Mouse (Mus musculus) skeletal muscle tissue, adult 2 months (tissue): Measurements from ENCODE around the gene Olfr616.
"Not testable (repeated sequence)": the region's sequence is repeated elsewhere in the genome, so short reads cannot be mapped to it uniquely, and the experiment has no call there.

ENCODE experiments used
- DNase-seq: peaks from one replicate; pipeline ENCODE4 v3.0.0-alpha.2; 2012; ENCODE audit warnings: low read depth, low spot score

The Olfr616 gene

GRCm38 (mm10) chr7:103569043-103569442, at the start of gene Olfr616:
Gene Olfr616 (minus strand): TSS chr7:103569143.
- DNase-seq = no peak

DNA sequence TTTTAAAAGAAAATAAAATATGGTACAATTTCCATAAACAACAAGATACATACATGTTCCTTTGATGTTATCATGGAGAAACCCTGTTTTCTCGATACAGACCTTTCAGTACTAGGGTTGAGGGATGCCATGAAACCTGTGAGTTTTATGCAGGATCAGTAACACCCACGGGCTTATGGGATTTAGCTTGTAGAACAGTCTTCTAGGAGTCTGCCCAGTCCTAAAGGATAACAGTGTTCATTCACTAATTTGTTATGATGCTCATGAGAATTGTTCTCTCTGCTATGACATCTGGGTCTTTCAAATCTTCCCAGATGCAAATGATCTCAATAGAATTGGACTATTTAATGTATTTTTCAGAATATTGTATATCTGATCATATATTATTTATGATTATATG, 43.5 kb upstream of the Olfr616 start, which contains the start of gene Olfr620:
TSS of gene Olfr620 (minus strand) at position 101 of the 400 bp plus-strand sequence.
- DNase-seq = no peak

DNA sequence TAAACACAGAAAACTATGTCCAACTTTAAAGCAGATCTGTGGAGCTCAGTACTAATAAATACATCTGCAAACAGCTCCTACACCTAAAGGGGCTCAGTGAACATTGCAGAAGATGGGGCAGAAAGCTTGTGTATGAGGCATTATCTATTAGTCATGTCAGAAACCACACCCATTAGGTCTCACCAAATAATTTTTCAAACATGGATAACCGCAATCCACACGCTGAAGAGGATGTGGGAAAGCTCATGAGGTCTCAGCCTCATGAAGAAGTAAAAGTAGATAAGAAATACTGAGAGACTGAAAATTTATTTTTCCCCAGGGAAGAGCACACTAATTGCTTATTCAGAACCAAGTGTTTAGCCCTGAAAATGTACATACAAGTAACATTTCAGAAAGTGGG, 38.5 kb upstream of the Olfr616 start:
- DNase-seq = no peak

DNA sequence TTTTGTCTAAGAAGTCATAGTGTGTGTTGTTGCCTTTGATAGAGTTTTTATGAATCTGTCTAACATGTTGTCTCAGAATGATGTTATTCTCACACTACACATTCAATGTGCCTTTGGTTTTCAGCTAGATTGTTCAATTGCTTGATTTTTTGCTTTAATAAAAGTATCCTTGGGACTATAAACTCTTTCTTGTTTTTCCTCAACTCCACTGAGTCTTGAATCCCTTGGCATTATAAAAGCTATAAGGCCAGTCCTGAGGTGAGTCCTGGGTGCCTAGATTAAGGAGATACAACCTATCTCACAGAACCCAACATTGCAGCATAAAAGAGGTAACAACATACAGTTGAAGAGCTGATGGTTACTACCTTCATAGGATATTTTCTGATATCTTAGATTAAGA, 31.3 kb upstream of the Olfr616 start, which contains the start of gene Olfr619:
TSS of gene Olfr619 (plus strand) at position 301 of the 400 bp plus-strand sequence.
- no peak for DNase-seq

DNA sequence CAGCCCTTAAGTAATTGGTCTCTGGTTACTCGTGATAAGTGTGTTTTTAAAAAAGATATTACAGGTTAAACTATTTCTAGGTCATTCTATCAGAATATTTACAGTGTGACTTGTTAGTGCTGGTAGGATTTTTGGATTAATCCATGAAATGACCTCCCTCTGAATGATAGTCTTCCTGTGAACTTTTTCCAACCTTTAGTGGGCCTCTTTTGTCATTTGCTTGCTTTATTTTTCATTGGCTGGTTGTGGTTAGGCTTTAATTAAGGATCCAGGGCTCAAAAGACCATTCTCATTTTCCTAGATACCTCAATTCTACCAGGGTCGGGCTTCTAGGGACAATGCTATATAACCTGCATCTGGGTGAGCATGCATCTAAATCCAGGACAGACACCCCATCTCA, 20.9 kb upstream of the Olfr616 start, which contains the start of gene Olfr618:
TSS of gene Olfr618 (plus strand) at position 301 of the 400 bp plus-strand sequence.
- DNase-seq = no peak

DNA sequence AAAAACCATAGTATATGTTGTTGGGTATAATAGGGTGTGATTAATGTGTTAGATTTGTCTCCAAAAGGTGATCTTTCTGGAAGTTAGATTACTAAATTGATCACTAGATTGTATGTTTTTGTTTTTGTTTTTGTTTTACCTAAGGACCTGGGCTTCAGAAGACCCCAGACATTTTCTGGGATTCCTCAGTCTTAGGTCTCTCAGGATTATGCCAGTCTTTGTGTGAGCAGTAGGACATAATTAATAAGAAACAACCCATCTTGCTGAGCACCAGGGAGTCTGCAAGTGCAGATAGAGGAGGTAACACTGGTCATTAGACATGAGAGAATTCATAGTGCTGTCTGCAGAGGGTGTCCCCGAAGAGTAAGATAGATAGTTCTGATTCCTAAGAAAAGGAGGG, 3.8 kb upstream of the Olfr616 start, which contains the start of gene Olfr617:
TSS of gene Olfr617 (plus strand) at position 301 of the 400 bp plus-strand sequence.
- DNase-seq = no peak

DNA sequence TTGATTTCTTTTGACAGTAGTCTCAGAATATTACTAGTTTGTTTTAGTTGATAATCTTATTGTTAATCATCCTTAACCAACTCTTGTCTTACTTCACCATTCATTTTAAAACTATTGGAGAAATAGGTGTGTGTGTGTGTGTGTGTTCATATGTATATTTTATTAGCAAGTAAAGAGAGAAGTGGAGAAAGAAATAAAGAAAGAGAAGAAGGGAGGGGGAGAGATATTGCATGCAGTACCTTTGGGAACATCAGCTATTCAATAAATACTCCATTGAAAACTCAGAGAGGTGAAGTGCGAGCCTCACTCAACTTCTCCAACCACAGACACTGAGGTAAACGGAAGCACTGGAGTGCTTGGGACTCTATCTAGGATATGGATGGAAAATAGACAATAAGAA, 13.2 kb downstream of the Olfr616 start, which contains the start of gene Olfr615:
TSS of gene Olfr615 (plus strand) at position 301 of the 400 bp plus-strand sequence.
- DNase-seq = no peak

DNA sequence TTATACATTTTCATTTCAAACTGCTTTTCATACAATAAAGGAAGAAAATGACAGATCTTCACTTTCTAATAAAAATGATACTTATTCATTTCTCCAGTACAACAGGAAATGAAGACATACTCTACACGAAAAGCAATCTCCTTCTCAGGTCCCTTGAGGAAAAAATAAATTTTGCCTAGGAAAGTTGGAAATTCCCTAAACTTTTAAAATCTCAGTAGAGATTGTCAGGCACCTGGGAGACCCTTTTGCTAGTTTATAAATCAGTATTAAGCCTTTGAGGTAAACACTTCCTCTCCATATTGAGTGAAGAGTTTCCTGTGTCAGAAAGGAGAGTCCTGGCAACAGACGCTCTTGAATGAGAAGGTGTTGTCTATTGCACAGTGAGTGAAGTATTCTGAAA, 21.2 kb downstream of the Olfr616 start, which contains the start of gene Olfr613:
TSS of gene Olfr613 (plus strand) at position 301 of the 400 bp plus-strand sequence.
- no peak for DNase-seq

DNA sequence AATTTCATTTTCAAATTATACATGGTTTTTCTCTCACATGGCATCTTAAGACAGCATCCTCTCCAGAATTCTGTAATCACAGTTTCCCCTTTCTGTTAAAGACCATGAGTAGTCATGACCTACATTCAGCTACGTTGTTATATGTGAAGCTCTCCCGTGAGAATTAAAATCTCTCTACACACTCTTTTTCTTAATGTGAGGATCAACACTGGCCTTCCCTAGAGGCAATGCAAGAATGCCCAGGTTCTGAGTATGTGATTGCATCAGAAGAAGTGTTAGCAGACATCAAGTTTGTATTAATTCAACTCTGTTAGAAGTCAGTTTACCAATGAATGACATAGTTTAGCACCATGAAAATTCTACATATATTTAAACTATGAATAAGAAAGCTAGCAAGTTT, 26.3 kb downstream of the Olfr616 start, which contains the start of gene Olfr612:
TSS of gene Olfr612 (minus strand) at position 101 of the 400 bp plus-strand sequence.
- not testable (repeated sequence) for DNase-seq

GRCm38 (mm10) chr7:103520746-103521145, 48.2 kb downstream of the Olfr616 start, which contains the start of gene Olfr611:
Gene Olfr611 (minus strand): TSS chr7:103520846.
- not testable (repeated sequence) for DNase-seq
